Mouse (Mus musculus) adrenal gland, postnatal 4 days (tissue): Measurements from ENCODE around the gene Emc7. TPM values are rescaled to one million over a fixed set of nuclear protein-coding genes. Genes with fewer than 3 reads are reported as not detected.

Source experiments
- DNase-seq, 2 experiments: peaks; one replicate each; pipeline ENCODE4 v3.0.0; 2021 to 2022; ENCODE audit warnings: low spot score in 2 of 2, mixed read lengths in 2 of 2
- total RNA-seq, 2 experiments: library from RNA; stranded (reverse); gene quantifications; 2 replicates each; pipeline ENCODE4 v1.2.3; 2021

The Emc7 gene
- total RNA-seq, 2 experiments from 2014 or later: 25.1 to 28.3 TPM

DNA sequence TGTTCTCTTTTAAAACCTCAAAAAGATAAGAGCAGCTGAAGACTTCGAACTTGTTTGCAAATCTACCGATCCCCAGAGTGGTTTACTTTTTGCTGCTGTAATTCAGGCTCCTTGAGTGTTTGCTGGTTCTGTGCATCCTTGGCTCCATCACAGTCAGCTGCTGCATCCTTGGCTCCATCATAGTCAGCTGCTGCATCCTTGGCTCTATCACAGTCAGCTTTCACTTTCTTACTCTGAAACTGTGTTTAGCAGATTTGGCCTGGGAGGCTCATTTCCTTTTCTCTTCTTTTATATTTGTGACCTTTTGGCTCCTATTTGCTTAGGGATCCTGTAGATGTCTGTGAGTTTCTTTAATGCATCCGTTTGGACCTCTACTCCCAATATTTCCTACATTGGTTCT is 62.4 kb downstream of the Emc7 start:
- DNase-seq: no peak

GRCm38 (mm10) chr2:112518541-112518940 is 63.7 kb downstream of the Emc7 start:
- DNase-seq: no peak

DNA sequence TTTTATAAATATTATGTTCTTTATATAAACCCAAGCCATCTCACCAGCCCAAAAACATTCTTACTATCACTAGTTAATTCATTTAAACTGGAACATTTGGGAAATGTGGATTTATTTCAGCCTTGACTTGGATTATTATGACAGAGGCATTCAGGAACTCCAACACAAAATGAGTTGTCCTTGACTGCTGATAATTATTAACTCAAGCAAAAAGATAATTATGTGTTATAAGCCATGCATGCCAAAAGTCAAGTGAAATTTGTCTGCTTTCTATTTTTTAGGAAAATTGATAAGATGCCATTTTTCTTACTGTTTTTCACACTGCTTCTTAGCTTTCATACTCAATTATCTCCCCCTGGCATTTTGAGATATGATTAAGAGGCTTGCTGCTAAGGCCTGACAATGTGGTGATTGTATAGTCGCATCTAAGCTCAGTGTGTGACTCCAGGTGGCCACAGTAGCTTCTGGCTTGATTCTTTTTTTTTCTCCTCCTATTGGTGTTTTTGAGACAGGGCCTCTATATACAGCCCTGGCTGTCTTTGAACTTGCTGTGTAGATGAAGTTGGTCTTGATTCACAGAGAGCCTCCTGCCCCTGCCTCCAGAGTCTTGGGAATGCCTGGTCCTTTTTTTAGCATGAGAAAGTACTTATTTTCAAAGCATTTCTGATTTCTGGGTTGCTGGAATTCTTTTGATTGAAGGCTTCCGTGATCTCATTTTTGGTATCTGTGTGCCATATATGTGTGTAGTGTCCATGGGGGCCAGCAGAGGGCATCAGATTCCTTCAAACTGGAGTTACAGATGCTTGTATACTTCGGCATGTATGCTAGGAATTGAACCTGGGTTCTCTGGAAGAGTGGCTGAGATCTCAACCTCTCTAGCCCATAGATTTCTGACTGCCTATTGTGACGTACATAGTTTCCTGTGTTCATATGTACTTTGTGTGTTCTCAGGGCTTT is 66.0 kb downstream of the Emc7 start:
- no peak for DNase-seq

Other genes with a start within 250 kb of the Emc7 start
- 10 to 100 TPM in 1 of 2 experiments, 1 to 10 TPM in 1; 8.2 to 12.5 TPM for gene Lpcat4, start 215.5 kb upstream of the Emc7 start, total RNA-seq
- not detected for gene Nutm1, start 195.7 kb upstream of the Emc7 start, total RNA-seq
- gene Nop10, start 193.1 kb upstream of the Emc7 start, total RNA-seq: 10 to 100 TPM; 89.3 to 93.9 TPM
- 10 to 100 TPM; 52.8 to 54.2 TPM for gene Slc12a6, start 189.2 kb upstream of the Emc7 start, total RNA-seq
- not detected for gene Gm21985, start 188.7 kb upstream of the Emc7 start, total RNA-seq
- gene Emc4, start 87.0 kb upstream of the Emc7 start, total RNA-seq: 10 to 100 TPM; 75.3 to 80.2 TPM
- gene Katnbl1, start 75.8 kb upstream of the Emc7 start, total RNA-seq: 10 to 100 TPM; 17.1 to 17.3 TPM
- gene Chrm5, start 25.8 kb downstream of the Emc7 start, total RNA-seq: under 1 TPM in 1 of 2 experiments, not detected in 1; 0.25 TPM
- 10 to 100 TPM; 13.1 to 13.7 TPM for gene Aven, start 38.0 kb downstream of the Emc7 start, total RNA-seq